Mouse (Mus musculus): ENCODE results near the gene Tcp11l1. TPM values are rescaled to one million over a fixed set of nuclear protein-coding genes. Genes with fewer than 3 reads are reported as not detected.
A peak's percentile ranks its signal among the peaks of the same experiment; 100 is the strongest.

Tcp11l1 gene
- polyA plus RNA-seq (2012; rRNA removed), result 27.7 and 29.5 TPM in 2 replicates

DNA sequence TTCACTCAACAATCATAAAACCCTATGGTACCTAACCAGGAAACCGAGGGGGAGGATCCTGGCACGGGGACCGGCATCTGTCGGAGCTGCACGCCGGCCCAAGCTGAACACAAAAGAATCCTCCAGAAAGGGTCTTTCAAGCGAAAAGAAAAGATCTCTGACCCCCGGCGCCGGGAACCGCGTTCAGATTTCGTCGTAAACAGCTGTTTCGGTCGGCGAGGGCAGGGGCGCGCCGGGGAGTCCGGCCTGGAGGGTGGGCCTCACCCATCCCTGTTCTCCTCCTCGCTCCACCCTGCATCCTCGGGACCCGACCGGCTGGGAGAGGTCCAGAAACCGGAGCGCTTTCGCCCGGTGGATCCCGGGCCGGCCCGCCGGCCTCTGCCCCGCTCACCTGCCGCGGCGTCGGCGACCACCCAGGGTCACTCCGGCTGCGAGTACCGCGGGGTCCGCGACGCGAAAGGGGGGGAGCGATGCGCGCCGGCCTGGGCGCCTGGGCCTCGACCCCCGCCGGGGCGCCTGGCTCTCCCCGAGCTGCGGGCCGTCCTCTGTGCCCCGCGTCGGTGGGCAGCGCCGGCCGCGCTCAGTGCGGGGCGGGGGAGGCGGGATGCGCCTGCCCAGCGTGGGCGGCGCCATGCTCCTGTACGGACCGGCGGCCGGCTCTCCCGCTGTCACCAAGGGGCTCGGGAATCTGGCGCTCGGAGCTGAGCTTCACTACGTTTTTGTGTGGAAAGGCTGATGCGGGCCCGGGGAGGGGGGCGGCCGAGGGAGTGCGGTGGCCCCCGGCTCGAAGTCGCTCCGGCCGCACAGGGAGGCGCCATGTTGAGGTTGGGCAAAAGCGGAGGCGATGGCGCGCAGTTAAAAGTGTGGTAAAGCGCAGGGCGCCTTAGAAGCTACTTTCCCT is at the start of gene Tcp11l1:
Gene Tcp11l1, minus strand, starts transcription at position 585 of the 901 bp plus-strand sequence.
- TF ChIP-seq CTCF (IDR thresholded peaks at IDR 0.05; ENCODE audit: borderline replicate concordance, insufficient read depth, low read depth, low read length), result no peak
- peak; percentile 58; the same call in 1 of the 2 replicates for TF ChIP-seq POLR2A (IDR thresholded peaks at IDR 0.05; ENCODE audit: borderline replicate concordance, insufficient read depth, low read length)
- peak; percentile 74 to 84 for DNase-seq
- Histone ChIP-seq H3K27ac (ENCODE audit: insufficient read depth, low read length) (peak within 1 kb of the TSS; percentile 98), H3K27me3 (ENCODE audit: control insufficient read depth, insufficient read depth, low read length) (no peaks in the 10 kb centered on the region), H3K4me3 (replicated peaks; ENCODE audit: insufficient read depth, low read depth, low read length) (peak within 1 kb of the TSS; percentile 73), H3K4me1 (ENCODE audit: control insufficient read depth, insufficient read depth, low read length) (peaks cover 8% of the 10 kb centered on the region)
- under 1% methylated on average over 97 of the region's 99 CpGs for WGBS

DNA sequence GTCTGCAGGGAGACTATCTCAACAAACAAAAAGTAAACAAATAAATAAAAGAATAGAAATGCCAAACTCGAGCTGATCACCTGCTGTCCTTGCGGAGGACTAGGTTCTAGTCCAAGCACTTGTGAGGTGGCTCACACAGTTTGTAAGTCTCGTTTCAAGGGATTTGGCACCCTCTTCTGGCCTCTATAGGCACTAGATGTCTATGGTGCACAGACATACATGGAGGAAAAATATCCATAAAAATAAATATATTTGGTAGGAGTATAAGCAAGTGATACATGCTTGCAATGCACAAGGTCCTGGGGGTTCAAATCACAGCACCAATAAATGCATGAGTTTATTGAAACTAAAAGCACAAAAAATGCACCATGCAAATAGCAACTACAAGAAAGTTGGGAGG is 38.6 kb upstream of the Tcp11l1 start:
- WGBS, result 58% methylated on average over 3 of the region's 3 CpGs
- no peak overlapping the region for H3K4me3 ChIP-seq (replicated peaks; ENCODE audit: insufficient read depth, low read depth, low read length)
- no peaks in the 10 kb centered on the region for H3K27me3 ChIP-seq (ENCODE audit: control insufficient read depth, insufficient read depth, low read length)
- H3K27ac ChIP-seq (ENCODE audit: insufficient read depth, low read length), result no peak overlapping the region
- no peaks in the 10 kb centered on the region for H3K4me1 ChIP-seq (ENCODE audit: control insufficient read depth, insufficient read depth, low read length)
- TF ChIP-seq CTCF (IDR thresholded peaks at IDR 0.05; ENCODE audit: borderline replicate concordance, insufficient read depth, low read depth, low read length) (peak; percentile 20; the same call in 1 of the 2 replicates), POLR2A (IDR thresholded peaks at IDR 0.05; ENCODE audit: borderline replicate concordance, insufficient read depth, low read length) (no peak)
- DNase-seq, result no peak

- WGBS, result 78% methylated on average over 5 of the region's 5 CpGs
- TF ChIP-seq POLR2A (IDR thresholded peaks at IDR 0.05; ENCODE audit: borderline replicate concordance, insufficient read depth, low read length) (no peak), CTCF (IDR thresholded peaks at IDR 0.05; ENCODE audit: borderline replicate concordance, insufficient read depth, low read depth, low read length) (no peak)
- DNase-seq, result no peak
- no peak overlapping the region for H3K27ac ChIP-seq (ENCODE audit: insufficient read depth, low read length)
- no peaks in the 10 kb centered on the region for H3K4me1 ChIP-seq (ENCODE audit: control insufficient read depth, insufficient read depth, low read length)
- H3K27me3 ChIP-seq (ENCODE audit: control insufficient read depth, insufficient read depth, low read length), result no peaks in the 10 kb centered on the region
- H3K4me3 ChIP-seq (replicated peaks; ENCODE audit: insufficient read depth, low read depth, low read length), result no peak overlapping the region
Observed at GRCm38 (mm10) chr2:104748652-104749183, 36.7 kb upstream of the Tcp11l1 start.

- H3K4me3 ChIP-seq (replicated peaks; ENCODE audit: insufficient read depth, low read depth, low read length), result no peak overlapping the region
- WGBS, result 73% methylated on average over 8 of the region's 8 CpGs
- H3K4me1 ChIP-seq (ENCODE audit: control insufficient read depth, insufficient read depth, low read length), result no peaks in the 10 kb centered on the region
- H3K27me3 ChIP-seq (ENCODE audit: control insufficient read depth, insufficient read depth, low read length), result no peaks in the 10 kb centered on the region
- TF ChIP-seq CTCF (IDR thresholded peaks at IDR 0.05; ENCODE audit: borderline replicate concordance, insufficient read depth, low read depth, low read length), result no peak
- TF ChIP-seq POLR2A (IDR thresholded peaks at IDR 0.05; ENCODE audit: borderline replicate concordance, insufficient read depth, low read length), result no peak
- H3K27ac ChIP-seq (ENCODE audit: insufficient read depth, low read length), result no peak overlapping the region
- DNase-seq, result no peak
Observed at GRCm38 (mm10) chr2:104746251-104746650, 34.3 kb upstream of the Tcp11l1 start.

DNA sequence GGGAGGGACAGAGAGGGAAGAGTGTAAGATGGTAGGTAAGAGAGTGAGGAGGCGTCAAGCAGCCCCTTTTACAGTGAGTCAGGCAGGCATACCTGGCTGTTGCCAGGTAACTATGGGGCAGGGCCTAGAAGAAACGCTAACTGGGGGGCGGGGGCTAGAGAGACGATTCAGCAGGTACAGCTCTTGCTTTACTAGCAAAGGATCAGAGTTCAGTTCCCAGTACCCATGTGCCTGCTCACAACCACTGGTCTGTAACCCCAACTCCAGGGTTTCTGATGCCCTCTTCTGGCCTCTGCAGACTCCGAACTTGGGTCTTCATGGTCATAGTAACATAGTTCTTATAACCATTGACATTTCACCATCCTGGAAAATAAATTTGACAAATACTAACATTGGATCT is 32.0 kb upstream of the Tcp11l1 start:
- TF ChIP-seq CTCF (IDR thresholded peaks at IDR 0.05; ENCODE audit: borderline replicate concordance, insufficient read depth, low read depth, low read length) (0 out of 2 replicates have a peak, but pooled peaks have one; percentile 7), POLR2A (IDR thresholded peaks at IDR 0.05; ENCODE audit: borderline replicate concordance, insufficient read depth, low read length) (no peak)
- no peak for DNase-seq
- WGBS, result 77% methylated on average over 5 of the region's 5 CpGs
- H3K4me3 ChIP-seq (replicated peaks; ENCODE audit: insufficient read depth, low read depth, low read length), result no peak overlapping the region
- H3K4me1 ChIP-seq (ENCODE audit: control insufficient read depth, insufficient read depth, low read length), result no peaks in the 10 kb centered on the region
- no peaks in the 10 kb centered on the region for H3K27me3 ChIP-seq (ENCODE audit: control insufficient read depth, insufficient read depth, low read length)
- no peak overlapping the region for H3K27ac ChIP-seq (ENCODE audit: insufficient read depth, low read length)

GRCm38 (mm10) chr2:104743160-104743559 is 31.2 kb upstream of the Tcp11l1 start:
- no peak for DNase-seq
- Histone ChIP-seq H3K27me3 (ENCODE audit: control insufficient read depth, insufficient read depth, low read length) (no peaks in the 10 kb centered on the region), H3K4me1 (ENCODE audit: control insufficient read depth, insufficient read depth, low read length) (no peaks in the 10 kb centered on the region), H3K4me3 (replicated peaks; ENCODE audit: insufficient read depth, low read depth, low read length) (peak overlapping the region; percentile 61), H3K27ac (ENCODE audit: insufficient read depth, low read length) (no peak overlapping the region)
- WGBS, result 41% methylated on average over 7 of the region's 7 CpGs
- TF ChIP-seq CTCF (IDR thresholded peaks at IDR 0.05; ENCODE audit: borderline replicate concordance, insufficient read depth, low read depth, low read length), result no peak
- no peak for TF ChIP-seq POLR2A (IDR thresholded peaks at IDR 0.05; ENCODE audit: borderline replicate concordance, insufficient read depth, low read length)

GRCm38 (mm10) chr2:104742741-104743064 is 30.7 kb upstream of the Tcp11l1 start, which contains the start of gene Depdc7:
Gene Depdc7 (minus strand): TSS chr2:104742878.
- H3K4me1 ChIP-seq (ENCODE audit: control insufficient read depth, insufficient read depth, low read length), result no peaks in the 10 kb centered on the region
- under 1% methylated on average over 31 of the region's 31 CpGs for WGBS
- H3K27me3 ChIP-seq (ENCODE audit: control insufficient read depth, insufficient read depth, low read length), result no peaks in the 10 kb centered on the region
- no peak within 1 kb of the TSS for H3K27ac ChIP-seq (ENCODE audit: insufficient read depth, low read length)
- peak within 1 kb of the TSS; percentile 61 for H3K4me3 ChIP-seq (replicated peaks; ENCODE audit: insufficient read depth, low read depth, low read length)
- TF ChIP-seq POLR2A (IDR thresholded peaks at IDR 0.05; ENCODE audit: borderline replicate concordance, insufficient read depth, low read length), result no peak
- no peak for TF ChIP-seq CTCF (IDR thresholded peaks at IDR 0.05; ENCODE audit: borderline replicate concordance, insufficient read depth, low read depth, low read length)
- peak; percentile 83 to 84 for DNase-seq
